30 mouse cellular contexts compared by ENCODE assay signal in genomic region chr12:90873959-90874358, GRCm38 (mm10).
"Had no signal": no experiment of that assay in that cellular context is flagged by ENCODE, and none has a peak within 500 bp of the region (broad histone marks: within the 10 kb centered on the region; RNA-seq: fewer than 3 reads in every experiment).

No protein-coding gene starts in this region.

- H3K9me3 ChIP-seq: limb, embryonic 10.5 days; limb, embryonic 12.5 days; limb, embryonic 13.5 days; limb, embryonic 15.5 days; liver, embryonic 12.5 days; liver, embryonic 13.5 days; liver, embryonic 15.5 days; lung, embryonic 15.5 days; midbrain, embryonic 10.5 days; midbrain, embryonic 12.5 days; midbrain, embryonic 13.5 days; midbrain, embryonic 15.5 days; neural tube, embryonic 12.5 days had no signal

- DNase-seq: left cerebral cortex, postnatal 4 days; liver; liver, embryonic 13.5 days; liver, postnatal 0 days; lung, adult 18-20 months; lung, adult 2 months; lung, postnatal 10 days; lung, postnatal 14 days; lung, postnatal 36 days; lung, postnatal 4 days; midbrain, embryonic 14.5 days had no signal

- H3K4me1 ChIP-seq: limb, embryonic 10.5 days; limb, embryonic 12.5 days; limb, embryonic 13.5 days; limb, embryonic 15.5 days; liver, embryonic 12.5 days; liver, embryonic 13.5 days; liver, embryonic 15.5 days; megakaryocyte, embryonic 14.5 days; midbrain, embryonic 10.5 days; midbrain, embryonic 12.5 days; midbrain, embryonic 13.5 days; midbrain, embryonic 15.5 days; neural tube, embryonic 12.5 days had no signal

- H3K4me3 ChIP-seq: limb, embryonic 10.5 days; limb, embryonic 12.5 days; limb, embryonic 13.5 days; limb, embryonic 15.5 days; liver, embryonic 12.5 days; liver, embryonic 13.5 days; liver, embryonic 15.5 days; lung, embryonic 15.5 days; megakaryocyte, embryonic 14.5 days; midbrain, embryonic 10.5 days; midbrain, embryonic 12.5 days; midbrain, embryonic 13.5 days; midbrain, embryonic 15.5 days; myocyte; neural tube, embryonic 12.5 days had no signal

- H3K9ac ChIP-seq: limb, embryonic 12.5 days; limb, embryonic 13.5 days; limb, embryonic 15.5 days; liver, embryonic 12.5 days; liver, embryonic 13.5 days; liver, embryonic 14.5 days; liver, embryonic 15.5 days; liver, postnatal 0 days; lung, embryonic 14.5 days; lung, embryonic 15.5 days; midbrain, embryonic 12.5 days; midbrain, embryonic 13.5 days; midbrain, embryonic 15.5 days; neural tube, embryonic 12.5 days had no signal

- H3K27ac ChIP-seq: limb, embryonic 10.5 days; limb, embryonic 12.5 days; limb, embryonic 13.5 days; limb, embryonic 15.5 days; liver, embryonic 12.5 days; liver, embryonic 13.5 days; liver, embryonic 14.5 days; liver, embryonic 15.5 days; lung, embryonic 15.5 days; macrophage; midbrain, embryonic 10.5 days; midbrain, embryonic 12.5 days; midbrain, embryonic 13.5 days; midbrain, embryonic 15.5 days; neural tube, embryonic 12.5 days had no signal

- H3K4me2 ChIP-seq: limb, embryonic 12.5 days; limb, embryonic 13.5 days; limb, embryonic 15.5 days; liver, embryonic 11.5 days; liver, embryonic 12.5 days; liver, embryonic 13.5 days; liver, embryonic 15.5 days; lung, embryonic 14.5 days; lung, embryonic 15.5 days; midbrain, embryonic 11.5 days; midbrain, embryonic 12.5 days; midbrain, embryonic 13.5 days; midbrain, embryonic 15.5 days; neural tube, embryonic 12.5 days had no signal

- H3K27me3 ChIP-seq: limb, embryonic 12.5 days; limb, embryonic 13.5 days; limb, embryonic 15.5 days; liver, embryonic 12.5 days; liver, embryonic 13.5 days; liver, embryonic 15.5 days; lung, embryonic 15.5 days; megakaryocyte, embryonic 14.5 days; midbrain, embryonic 12.5 days; midbrain, embryonic 13.5 days; midbrain, embryonic 15.5 days; neural tube, embryonic 12.5 days had no signal

- H3K36me3 ChIP-seq: limb, embryonic 10.5 days; limb, embryonic 12.5 days; limb, embryonic 13.5 days; limb, embryonic 15.5 days; liver, embryonic 12.5 days; liver, embryonic 13.5 days; liver, embryonic 15.5 days; lung, embryonic 15.5 days; midbrain, embryonic 10.5 days; midbrain, embryonic 12.5 days; midbrain, embryonic 13.5 days; midbrain, embryonic 15.5 days; neural tube, embryonic 12.5 days had no signal
